15 mouse cellular contexts compared by ENCODE assay signal in the genomic region with DNA sequence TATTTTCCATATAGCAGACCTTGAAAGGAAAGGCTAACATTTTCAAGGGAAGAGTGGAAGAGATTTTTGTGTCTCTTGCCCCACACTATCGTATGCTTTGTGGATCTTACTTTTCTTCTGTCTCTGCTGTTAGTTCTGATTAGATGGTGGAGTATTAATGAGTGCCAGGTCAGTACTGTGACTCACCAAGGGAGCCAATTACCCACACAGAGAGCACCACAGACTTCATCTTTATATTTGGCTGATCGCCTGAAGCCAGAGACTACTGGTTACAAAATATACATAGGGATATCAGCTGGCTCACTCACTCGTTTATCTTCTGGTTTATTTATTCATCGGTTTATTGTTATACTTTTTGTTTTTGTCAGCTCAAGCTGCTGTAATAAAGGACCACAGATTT.
"Had no signal": no experiment of that assay in that cellular context is flagged by ENCODE, and none has a peak within 500 bp of the region (broad histone marks: within the 10 kb centered on the region; RNA-seq: fewer than 3 reads in every experiment).

No protein-coding gene starts in this region.

- H3K9ac ChIP-seq: kidney, embryonic 15.5 days; liver, embryonic 13.5 days; midbrain, embryonic 12.5 days; midbrain, embryonic 15.5 days; neural tube, embryonic 12.5 days; neural tube, embryonic 15.5 days had no signal

- H3K4me3 ChIP-seq: kidney, embryonic 15.5 days; left cerebral cortex, adult 2 months; liver, embryonic 13.5 days; midbrain, embryonic 12.5 days; midbrain, embryonic 15.5 days; neural tube, embryonic 12.5 days; neural tube, embryonic 15.5 days had no signal

- ATAC-seq: midbrain, embryonic 15.5 days had no signal

- DNase-seq: kidney, postnatal 10 days; kidney, postnatal 36 days; layer of hippocampus, postnatal 36 days; liver, embryonic 13.5 days; lung, adult 2 months; lung, postnatal 14 days; lung, postnatal 4 days; thymus, adult 18-20 months; thymus, postnatal 36 days had no signal

- H3K9me3 ChIP-seq: kidney, embryonic 15.5 days; liver, embryonic 13.5 days; midbrain, embryonic 12.5 days; midbrain, embryonic 15.5 days; neural tube, embryonic 12.5 days; neural tube, embryonic 15.5 days had no signal

- H3K27me3 ChIP-seq: kidney, embryonic 15.5 days; liver, embryonic 13.5 days; midbrain, embryonic 12.5 days; midbrain, embryonic 15.5 days; neural tube, embryonic 12.5 days; neural tube, embryonic 15.5 days had no signal

- H3K4me2 ChIP-seq: kidney, embryonic 15.5 days; liver, embryonic 13.5 days; midbrain, embryonic 12.5 days; midbrain, embryonic 15.5 days; neural tube, embryonic 12.5 days; neural tube, embryonic 15.5 days had no signal

- H3K4me1 ChIP-seq: kidney, embryonic 15.5 days; liver, embryonic 13.5 days; midbrain, embryonic 15.5 days; neural tube, embryonic 15.5 days had no signal

- H3K27ac ChIP-seq: kidney, embryonic 15.5 days; left cerebral cortex, adult 2 months; liver, embryonic 13.5 days; midbrain, embryonic 12.5 days; midbrain, embryonic 15.5 days; neural tube, embryonic 12.5 days; neural tube, embryonic 15.5 days had no signal

- H3K36me3 ChIP-seq: kidney, embryonic 15.5 days; liver, embryonic 13.5 days; midbrain, embryonic 12.5 days; midbrain, embryonic 15.5 days; neural tube, embryonic 12.5 days; neural tube, embryonic 15.5 days had no signal
